Mouse (Mus musculus) liver, embryonic 14.5 days (tissue): ENCODE results near the gene Tmc1.

Experiments used
- CTCF ChIP-seq: IDR thresholded peaks from 2 replicates; pipeline ENCODE4 v1.5.1; 2016; ENCODE audit warnings: antibody characterized with exemption, low read depth, control low read depth
- EP300 ChIP-seq: IDR thresholded peaks from 2 replicates; pipeline ENCODE4 v1.6.1; 2016; ENCODE audit warnings: antibody characterized with exemption, low read depth

DNA sequence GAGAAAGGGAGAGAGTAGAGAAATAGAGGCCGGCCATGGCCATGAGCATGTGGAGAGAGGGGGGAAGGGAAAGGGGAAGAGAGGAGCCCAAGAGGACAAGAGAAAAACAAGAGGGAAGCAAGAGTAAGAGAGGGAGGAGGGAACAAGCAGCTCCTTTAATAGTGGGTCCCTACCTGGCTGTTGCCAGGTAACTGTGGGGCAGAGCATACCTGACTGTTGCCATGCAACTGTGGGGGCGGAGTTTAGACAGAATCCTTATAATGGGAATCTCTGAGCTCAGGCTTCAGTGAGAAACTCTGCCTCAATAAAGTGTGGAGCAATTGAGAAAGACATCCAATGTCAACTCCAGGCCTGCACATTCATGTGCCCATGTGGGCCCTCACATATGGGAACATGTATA is 38.9 kb downstream of the Tmc1 start:
- TF ChIP-seq CTCF, result no peak
- no peak for TF ChIP-seq EP300
